Mouse (Mus musculus): ENCODE measurements around the gene Fbxl2.

- TF ChIP-seq CTCF (IDR thresholded peaks at IDR 0.05; ENCODE audit: low read depth) (no peak), EP300 (IDR thresholded peaks at IDR 0.05; ENCODE audit: low read depth) (no peak)
Measured at GRCm38 (mm10) chr9:113947216-113947615, 98.8 kb downstream of the Fbxl2 start.

All from heart, postnatal 0 days (tissue).